Mouse (Mus musculus): Measurements from ENCODE around the gene Lrrc26.

- TF ChIP-seq GATA1 (IDR thresholded peaks at IDR 0.05; ENCODE audit: low read length) (no peak), TAL1 (IDR thresholded peaks at IDR 0.05; ENCODE audit: low read length) (no peak)
Observed at GRCm38 (mm10) chr2:25318971-25319773, 29.5 kb downstream of the Lrrc26 start, which contains the start of gene Grin1.
